Mouse (Mus musculus): ENCODE data around the gene Il3. TPM values are rescaled to one million over a fixed set of nuclear protein-coding genes. Genes with fewer than 3 reads are reported as not detected.

Il3 gene
- total and polyA plus RNA-seq, 3 experiments, result 1.5 to 4.8 (median 3.5) TPM

DNA sequence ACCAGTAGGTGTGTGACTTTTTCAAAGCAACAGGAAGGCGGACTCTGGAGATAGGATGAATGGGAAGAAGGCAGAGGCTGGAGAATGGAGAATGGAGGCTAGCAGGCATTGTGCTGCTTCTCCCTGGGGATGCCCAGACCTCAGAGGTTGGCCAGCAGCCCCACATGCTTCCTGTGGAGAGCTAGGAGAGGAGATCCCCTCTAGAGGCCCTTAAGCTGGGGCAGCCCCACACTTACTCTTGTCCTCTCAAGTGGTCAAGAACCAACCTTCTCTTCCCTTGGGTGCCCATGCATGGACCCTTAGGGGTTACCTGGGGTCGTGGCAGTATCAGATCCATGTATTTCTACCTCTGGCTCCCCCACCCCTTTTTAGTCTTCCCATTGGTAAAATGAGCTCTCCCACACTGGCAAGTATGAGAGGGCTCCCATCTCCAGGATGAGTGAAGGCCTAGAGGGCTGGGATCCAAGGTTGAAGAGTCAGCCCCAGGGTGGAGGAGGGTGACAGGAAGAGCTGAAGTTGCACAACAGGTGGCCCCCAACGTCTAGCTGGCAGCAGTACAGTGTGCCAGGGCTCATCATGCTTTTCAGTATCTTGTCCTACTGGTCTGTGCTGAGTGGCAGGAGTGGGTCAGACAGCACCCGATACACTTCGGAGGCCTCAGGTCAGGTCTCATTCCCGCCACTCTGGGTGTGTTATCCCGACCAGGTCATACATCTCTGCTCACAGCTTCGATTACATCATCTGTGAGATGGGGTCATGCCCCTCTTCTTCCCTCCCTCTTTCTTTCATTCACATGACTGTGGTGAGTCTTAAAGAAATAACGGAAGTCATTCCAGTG lies 43.2 kb downstream of the Il3 start:
- dilution Hi-C loops (cut with MboI; ENCODE audit: extremely low pct_ligation_motif_present, extremely low pct_unique_long_range_greater_than_20kb, low sequenced_read_pairs), result no loop called here
- in situ Hi-C loops (cut with MboI; ENCODE audit: low pct_ligation_motif_present, low pct_unique_long_range_greater_than_20kb, low sequenced_read_pairs), result no loop called here
- Histone ChIP-seq H3K4me1 (ENCODE audit: control insufficient read depth in 1 of 2, insufficient read depth in 2 of 2) (peaks cover 78 to 95% of the 10 kb centered on the region in 2 experiments), H3K9me3 (replicated peaks; ENCODE audit: low read length) (no peaks in the 10 kb centered on the region), H3K4me3 (replicated peaks in 1 of 3; ENCODE audit: low read depth in 2 of 3, low read length in 2 of 3, poor library complexity in 1 of 3) (no peak overlapping the region), H3K27me3 (replicated peaks) (peaks cover 2% of the 10 kb centered on the region), H3K4me2 (ENCODE audit: insufficient read depth, low read depth, poor library complexity, severe bottlenecking) (peak overlapping the region; percentile 14), H3K36me3 (replicated peaks in 1 of 2; ENCODE audit: control insufficient read depth in 1 of 2, insufficient read depth in 1 of 2, low read length in 1 of 2) (no peaks in the 10 kb centered on the region), H3K79me2 (replicated peaks; ENCODE audit: control insufficient read depth, extremely low read depth, insufficient read depth, poor library complexity, severe bottlenecking) (no peaks in the 10 kb centered on the region), H3K27ac (ENCODE audit: insufficient read depth, low read depth) (peak overlapping the region; percentile 70), H3K9ac (ENCODE audit: insufficient read depth, low read depth) (no peak overlapping the region)
- DNase-seq (ENCODE audit: extremely low read depth), result peak; percentile 60
- peak; percentile 94 for TF ChIP-seq ETS1 (conservative IDR thresholded peaks at IDR 0.05; ENCODE audit: low read depth, low read length)
- TF ChIP-seq BHLHE40 (IDR thresholded peaks at IDR 0.05; ENCODE audit: low read depth, low read length), result peak; percentile 88
- TF ChIP-seq RAD21 (IDR thresholded peaks at IDR 0.05; ENCODE audit: low read depth, low read length), result no peak; the same call in 1 of the 2 replicates
- 0 out of 2 replicates have a peak, but pooled peaks have one; percentile 56 for TF ChIP-seq UBTF (IDR thresholded peaks at IDR 0.05; ENCODE audit: low read depth, low read length)
- TF ChIP-seq MAX (IDR thresholded peaks at IDR 0.05; ENCODE audit: low read length), result peak; percentile 81
- 0 out of 2 replicates have a peak, but pooled peaks have one; percentile 66 for TF ChIP-seq KAT2A (IDR thresholded peaks at IDR 0.05; ENCODE audit: insufficient replicate concordance, low read length)
- no peak for TF ChIP-seq GABPA (IDR thresholded peaks at IDR 0.05; ENCODE audit: insufficient replicate concordance, low read depth, low read length)
- peak; percentile 65; the same call in 1 of the 2 replicates for TF ChIP-seq ZMIZ1 (IDR thresholded peaks at IDR 0.05; ENCODE audit: low read depth, low read length)
- 0 out of 2 replicates have a peak, but pooled peaks have one; percentile 23 for TF ChIP-seq NELFE (IDR thresholded peaks at IDR 0.05; ENCODE audit: low read depth, low read length)
- no peak for TF ChIP-seq POLR2AphosphoS2 (IDR thresholded peaks at IDR 0.05; ENCODE audit: low read depth, low read length)
- TF ChIP-seq MYC (IDR thresholded peaks at IDR 0.05; ENCODE audit: low read depth, low read length), result peak; percentile 63; the same call in 1 of the 2 replicates
- TF ChIP-seq IRF4 (IDR thresholded peaks at IDR 0.05; ENCODE audit: low read depth, low read length), result peak; percentile 93
- TF ChIP-seq MXI1 (IDR thresholded peaks at IDR 0.05; ENCODE audit: low read depth, low read length), result peak; percentile 58; the same call in 1 of the 2 replicates
- TF ChIP-seq ZNF384 (IDR thresholded peaks at IDR 0.05; ENCODE audit: low read depth, low read length), result peak; percentile 52
- TF ChIP-seq MAZ (IDR thresholded peaks at IDR 0.05; ENCODE audit: low read depth, low read length), result peak; percentile 72; the same call in 1 of the 2 replicates
- TF ChIP-seq MAFK (IDR thresholded peaks at IDR 0.05; ENCODE audit: insufficient replicate concordance, low read length), result peak; percentile 90
- TF ChIP-seq ELF1 (IDR thresholded peaks at IDR 0.05; ENCODE audit: low read depth, low read length), result no peak; the same call in 1 of the 2 replicates
- peak; percentile 94 for TF ChIP-seq MEF2A (IDR thresholded peaks at IDR 0.05; ENCODE audit: borderline replicate concordance, low read depth, low read length)
- TF ChIP-seq TCF12 (IDR thresholded peaks at IDR 0.05; ENCODE audit: low read depth, low read length), result peak; percentile 98
- TF ChIP-seq USF2 (conservative IDR thresholded peaks at IDR 0.05; ENCODE audit: low read depth, low read length), result no peak
- TF ChIP-seq TBP (conservative IDR thresholded peaks at IDR 0.05; ENCODE audit: low read depth, low read length), result no peak
- peak; percentile 96 for TF ChIP-seq RCOR1 (conservative IDR thresholded peaks at IDR 0.05; ENCODE audit: low read depth, low read length)
- 0 out of 2 replicates have a peak, but pooled peaks have one; percentile 32 for TF ChIP-seq HCFC1 (IDR thresholded peaks at IDR 0.05; ENCODE audit: low read depth, low read length)
- no peak; the same call in 1 of the 2 replicates for TF ChIP-seq JUN (IDR thresholded peaks at IDR 0.05; ENCODE audit: insufficient read depth, low read depth, low read length)
- TF ChIP-seq SIN3A (IDR thresholded peaks at IDR 0.05; ENCODE audit: low read length), result peak; percentile 75
- peak; percentile 83 for TF ChIP-seq CHD2 (IDR thresholded peaks at IDR 0.05; ENCODE audit: low read length)
- peak; percentile 97 for TF ChIP-seq EP300 (IDR thresholded peaks at IDR 0.05; ENCODE audit: low read length)
